Mouse (Mus musculus): ENCODE results near the gene Tmem151a.

- TF ChIP-seq CTCF (IDR thresholded peaks at IDR 0.05; ENCODE audit: low read depth), result peak; percentile 64
- TF ChIP-seq EP300 (IDR thresholded peaks at IDR 0.05; ENCODE audit: low read depth), result no peak
Observed at GRCm38 (mm10) chr19:5038709-5039156, 46.6 kb downstream of the Tmem151a start, which contains the start of the genes B4gat1 and AC124502.3.

Measured in liver, postnatal 0 days (tissue).